Mouse (Mus musculus): Measurements from ENCODE around the gene Rcan2.

DNA sequence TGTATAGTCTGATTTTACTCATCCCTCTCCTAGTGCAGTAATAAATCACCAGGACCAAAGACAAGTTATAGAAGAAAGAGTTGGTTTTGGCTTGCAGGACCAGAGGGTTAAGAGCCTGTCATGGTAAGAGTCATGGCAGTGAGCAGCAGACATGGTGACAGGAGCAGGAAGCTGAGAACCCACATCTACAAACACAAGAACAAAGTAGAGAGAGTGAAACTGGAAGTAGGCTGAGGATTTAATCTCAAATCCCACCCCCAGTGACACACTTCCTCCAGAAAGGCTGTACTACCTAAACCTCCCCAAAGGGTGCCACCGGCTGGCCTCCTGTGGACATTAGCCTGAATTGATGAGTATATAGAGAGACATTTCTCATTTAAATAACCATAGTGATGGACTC, 259.6 kb downstream of the Rcan2 start:
- TF ChIP-seq CTCF (IDR thresholded peaks at IDR 0.05; ENCODE audit: low read depth, low read length) (no peak), POLR2A (IDR thresholded peaks at IDR 0.05; ENCODE audit: extremely low read depth, insufficient read depth, low read length) (no peak)
